Mouse (Mus musculus) right cerebral cortex, adult 18-20 months (tissue): ENCODE measurements around the gene A730049H05Rik.

Experiments
- DNase-seq: peaks from one replicate; pipeline ENCODE4 v3.0.0; 2022; ENCODE audit warnings: mixed read lengths

Gene A730049H05Rik

GRCm38 (mm10) chr6:92883131-92883900, 67.0 kb downstream of the A730049H05Rik start:
- no peak for DNase-seq

DNA sequence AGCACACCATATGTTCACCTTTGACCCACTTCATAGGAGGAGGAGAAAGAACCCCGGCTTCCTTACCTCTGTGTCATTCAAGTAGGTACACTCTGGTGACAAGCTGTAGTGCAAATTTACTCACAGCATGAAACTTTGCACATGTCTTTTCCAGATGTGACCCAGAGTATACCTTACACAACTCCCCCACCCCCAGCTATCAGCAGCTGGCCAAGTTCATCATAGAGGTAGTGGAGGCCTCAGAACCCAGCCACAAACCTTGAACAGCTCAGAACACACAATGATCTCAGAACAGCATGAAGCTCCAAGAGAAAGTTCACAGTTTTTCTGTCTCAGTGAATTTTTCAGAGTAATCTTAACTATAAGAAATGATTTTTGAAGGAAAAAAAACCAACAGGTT, 75.3 kb downstream of the A730049H05Rik start:
- DNase-seq: no peak
